In genomic region chr4:155944271-155944670, GRCm38 (mm10) we compare ENCODE assay signal across 8 mouse cellular contexts. TPM values are rescaled to one million over a fixed set of nuclear protein-coding genes. Genes with fewer than 3 reads are reported as not detected.
A peak's percentile ranks its signal among the peaks of the same experiment; 100 is the strongest.
DNase-seq lines count a peak whose midpoint lies in the region; ATAC-seq and TF ChIP-seq lines count a peak whose summit lies in the region.

No protein-coding gene starts in this region.

- TF ChIP-seq CTCF in lung, adult 2 months (IDR thresholded peaks at IDR 0.05; ENCODE audit: insufficient read depth, low read length): no peak

- peak overlapping the region; percentile 95 for H3K9ac ChIP-seq in embryonic facial prominence, embryonic 13.5 days
- peak overlapping the region; percentile 88 for H3K9ac ChIP-seq in intestine, embryonic 14.5 days (ENCODE audit: low read length)

- H3K36me3 ChIP-seq in embryonic facial prominence, embryonic 13.5 days: peaks cover 28% of the 10 kb centered on the region
- peaks cover 25% of the 10 kb centered on the region for H3K36me3 ChIP-seq in intestine, embryonic 14.5 days (ENCODE audit: control insufficient read depth, insufficient read depth, low read length)

- peaks cover 6% of the 10 kb centered on the region for H3K4me1 ChIP-seq in lung, adult 2 months (ENCODE audit: control insufficient read depth, insufficient read depth, low read length)
- H3K4me1 ChIP-seq in embryonic facial prominence, embryonic 13.5 days: peaks cover 16% of the 10 kb centered on the region
- peaks cover 15% of the 10 kb centered on the region for H3K4me1 ChIP-seq in intestine, embryonic 14.5 days (replicated peaks; ENCODE audit: control insufficient read depth, insufficient read depth, low read length)

- TF ChIP-seq POLR2A in lung, adult 2 months (IDR thresholded peaks at IDR 0.05; ENCODE audit: borderline replicate concordance, extremely low read depth, low read depth, low read length): no peak

- H3K27ac ChIP-seq in embryonic facial prominence, embryonic 13.5 days: peak overlapping the region; percentile 75; the same call in 1 of the 2 replicates
- peak overlapping the region; percentile 65; the same call in 1 of the 2 replicates for H3K27ac ChIP-seq in intestine, embryonic 14.5 days (ENCODE audit: low read depth)

- WGBS in lung, adult 2 months: under 1% methylated on average over 17 of the region's 17 CpGs
- WGBS in embryonic facial prominence, embryonic 13.5 days: 1% methylated on average over 17 of the region's 17 CpGs
- WGBS in intestine, embryonic 14.5 days: 0% methylated on average over 17 of the region's 17 CpGs

- H3K4me2 ChIP-seq in embryonic facial prominence, embryonic 13.5 days: peak overlapping the region; percentile 94
- H3K4me2 ChIP-seq in intestine, embryonic 14.5 days (ENCODE audit: low read length): peak overlapping the region; percentile 69

- no peak for DNase-seq in lung, adult 2 months
- DNase-seq in lung, postnatal 10 days: no peak
- DNase-seq in intestine, embryonic 14.5 days (ENCODE audit: low spot score): peak; percentile 65
- peak; percentile 62 for DNase-seq in yolk sac, embryonic 10.5 days (ENCODE audit: low spot score)
- DNase-seq in embryo, embryonic 9.5 days (ENCODE audit: extremely low spot score): no peak
- DNase-seq in cerebellum, adult 11 months: no peak

- no peak for ATAC-seq in embryonic facial prominence, embryonic 13.5 days (ENCODE audit: insufficient number of reproducible peaks, insufficient read depth, low FRiP score, low TSS enrichment, low read depth)
- ATAC-seq in intestine, embryonic 14.5 days (replicated peaks; ENCODE audit: low FRiP score, low TSS enrichment, low read depth): 0 out of 2 replicates have a peak, but pooled peaks have one; percentile 13
- peak; percentile 52 for ATAC-seq in megakaryocyte progenitor cell, adult 5-6 weeks (replicated peaks; ENCODE audit: poor library complexity)

- H3K9me3 ChIP-seq in embryonic facial prominence, embryonic 13.5 days: no peaks in the 10 kb centered on the region
- H3K9me3 ChIP-seq in intestine, embryonic 14.5 days (ENCODE audit: control insufficient read depth, low read length): no peaks in the 10 kb centered on the region

- H3K4me3 ChIP-seq in lung, adult 2 months (replicated peaks; ENCODE audit: extremely low read depth, low read depth, low read length): peak overlapping the region; percentile 75
- H3K4me3 ChIP-seq in embryonic facial prominence, embryonic 13.5 days: peak overlapping the region; percentile 93
- peak overlapping the region; percentile 91 for H3K4me3 ChIP-seq in intestine, embryonic 14.5 days (ENCODE audit: low read depth, low read length)

- no peaks in the 10 kb centered on the region for H3K27me3 ChIP-seq in embryonic facial prominence, embryonic 13.5 days
- no peaks in the 10 kb centered on the region for H3K27me3 ChIP-seq in intestine, embryonic 14.5 days (replicated peaks; ENCODE audit: control insufficient read depth, insufficient read depth, low read length)

RNA-seq across cellular contexts. Expression of gene Ube2j2, which starts 0.6 kb away (rescaled TPM):
- 62.0 and 65.4 TPM in 2 replicates for polyA plus RNA-seq in lung, adult 2 months (2012; rRNA removed)
- polyA plus RNA-seq in embryonic facial prominence, embryonic 13.5 days (2015; fragmentation: Nextera tagmentation; extraction: Ambion mirVana): 113 and 120 TPM in 2 replicates
- 114 and 124 TPM in 2 replicates for polyA plus RNA-seq in intestine, embryonic 14.5 days (2014; fragmentation: Nextera tagmentation; extraction: Ambion mirVana)
- total RNA-seq in megakaryocyte progenitor cell, adult 5-6 weeks (2015): 60.5 and 84.8 TPM in 2 replicates
- 97.5 and 98.7 TPM in 2 replicates for total RNA-seq in megakaryocyte progenitor cell, adult 5-6 weeks (2017)

RNA-seq across cellular contexts. Expression of gene C1qtnf12, which starts 17.8 kb away (rescaled TPM):
- 22.1 and 23.1 TPM in 2 replicates for polyA plus RNA-seq in lung, adult 2 months (2012; rRNA removed)
- 39.5 and 43.6 TPM in 2 replicates for polyA plus RNA-seq in embryonic facial prominence, embryonic 13.5 days (2015; fragmentation: Nextera tagmentation; extraction: Ambion mirVana)
- polyA plus RNA-seq in intestine, embryonic 14.5 days (2014; fragmentation: Nextera tagmentation; extraction: Ambion mirVana): 55.5 and 56.1 TPM in 2 replicates
- 105 and 126 TPM in 2 replicates for total RNA-seq in megakaryocyte progenitor cell, adult 5-6 weeks (2015)
- 30.6 and 39.6 TPM in 2 replicates for total RNA-seq in megakaryocyte progenitor cell, adult 5-6 weeks (2017)

RNA-seq across cellular contexts. Expression of gene B3galt6, which starts 48.2 kb away (rescaled TPM):
- polyA plus RNA-seq in lung, adult 2 months (2012; rRNA removed): 6.1 and 7.4 TPM in 2 replicates
- polyA plus RNA-seq in embryonic facial prominence, embryonic 13.5 days (2015; fragmentation: Nextera tagmentation; extraction: Ambion mirVana): 16.2 and 18.4 TPM in 2 replicates
- 16.6 and 17.9 TPM in 2 replicates for polyA plus RNA-seq in intestine, embryonic 14.5 days (2014; fragmentation: Nextera tagmentation; extraction: Ambion mirVana)
- 10.5 and 10.6 TPM in 2 replicates for total RNA-seq in megakaryocyte progenitor cell, adult 5-6 weeks (2015)
- 11.4 and 12.9 TPM in 2 replicates for total RNA-seq in megakaryocyte progenitor cell, adult 5-6 weeks (2017)

RNA-seq across cellular contexts. Expression of gene Sdf4, which starts 48.4 kb away (rescaled TPM):
- 54.3 and 63.6 TPM in 2 replicates for polyA plus RNA-seq in lung, adult 2 months (2012; rRNA removed)
- 154 and 156 TPM in 2 replicates for polyA plus RNA-seq in embryonic facial prominence, embryonic 13.5 days (2015; fragmentation: Nextera tagmentation; extraction: Ambion mirVana)
- 157 and 165 TPM in 2 replicates for polyA plus RNA-seq in intestine, embryonic 14.5 days (2014; fragmentation: Nextera tagmentation; extraction: Ambion mirVana)
- total RNA-seq in megakaryocyte progenitor cell, adult 5-6 weeks (2015): 52.6 and 54.4 TPM in 2 replicates
- total RNA-seq in megakaryocyte progenitor cell, adult 5-6 weeks (2017): 188 and 205 TPM in 2 replicates

RNA-seq across cellular contexts. Expression of gene Acap3, which starts 52.6 kb away (rescaled TPM):
- polyA plus RNA-seq in lung, adult 2 months (2012; rRNA removed): 48.3 and 50.7 TPM in 2 replicates
- 21.1 and 21.6 TPM in 2 replicates for polyA plus RNA-seq in embryonic facial prominence, embryonic 13.5 days (2015; fragmentation: Nextera tagmentation; extraction: Ambion mirVana)
- polyA plus RNA-seq in intestine, embryonic 14.5 days (2014; fragmentation: Nextera tagmentation; extraction: Ambion mirVana): 16.2 and 16.6 TPM in 2 replicates
- 7.9 and 8.3 TPM in 2 replicates for total RNA-seq in megakaryocyte progenitor cell, adult 5-6 weeks (2015)
- 6.2 and 6.7 TPM in 2 replicates for total RNA-seq in megakaryocyte progenitor cell, adult 5-6 weeks (2017)

Comparison
In these comparisons a context has a peak if more than half of its experiments do, and no peak if none do; other contexts are left out.
1. DNase-seq: peak in intestine, embryonic 14.5 days (single experiment) and yolk sac, embryonic 10.5 days (single experiment); none in lung, adult 2 months (single experiment), lung, postnatal 10 days (single experiment), embryo, embryonic 9.5 days (single experiment) and cerebellum, adult 11 months (single experiment).
2. Peak in every context shown above with its lines, with median percentiles within 50 percentile points of each other: H3K4me3 ChIP-seq.